Mouse (Mus musculus) stomach, postnatal 0 days (tissue): ENCODE measurements around the gene Tmem252.

Experiments used
- CTCF ChIP-seq: IDR thresholded peaks from 2 replicates; pipeline ENCODE4 v1.5.1; 2016; ENCODE audit warnings: antibody characterized with exemption, low read depth, mild to moderate bottlenecking, moderate library complexity
- EP300 ChIP-seq: optimal IDR thresholded peaks from 2 replicates; pipeline ENCODE3; 2016; ENCODE audit warnings: antibody characterized with exemption

DNA sequence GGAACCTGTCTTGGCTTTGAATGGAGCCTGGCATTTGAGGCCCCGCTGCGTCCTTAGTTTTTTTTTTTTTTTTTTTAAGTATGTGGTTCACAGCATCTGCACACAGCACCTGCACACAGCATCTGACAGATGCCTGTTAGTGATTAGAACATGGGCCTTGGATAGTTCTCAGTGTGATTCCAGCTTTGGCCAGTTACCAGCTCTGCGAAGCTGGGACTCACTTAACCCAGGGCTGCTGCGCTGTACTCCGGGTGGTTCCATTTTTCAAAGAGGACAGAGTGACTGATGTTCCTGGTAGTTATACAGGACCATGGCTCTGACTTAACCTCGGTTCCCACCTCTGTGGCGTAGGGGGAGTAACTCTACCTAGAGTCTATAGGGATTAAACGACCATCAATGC, 23.4 kb upstream of the Tmem252 start:
- no peak for TF ChIP-seq CTCF
- no peak for TF ChIP-seq EP300
